Mouse (Mus musculus): ENCODE data around the gene Hdac7.

- TF ChIP-seq CTCF (IDR thresholded peaks at IDR 0.05; ENCODE audit: borderline replicate concordance, control insufficient read depth, extremely low read depth, insufficient read depth, low read length, poor library complexity) (peak; percentile 14; the same call in 1 of the 2 replicates), POLR2A (IDR thresholded peaks at IDR 0.05; ENCODE audit: control insufficient read depth, extremely low read depth, insufficient read depth, low read length, poor library complexity) (no peak)
These were observed 77.6 kb downstream of the Hdac7 start for GRCm38 (mm10) chr15:97766594-97767279.
